Mouse (Mus musculus) heart, adult 18-20 months (tissue): ENCODE measurements around the gene Chmp6. TPM values are rescaled to one million over a fixed set of nuclear protein-coding genes. Genes with fewer than 3 reads are reported as not detected.

Source experiments
- DNase-seq, 2 experiments: peaks; one replicate each; pipeline ENCODE4 v3.0.0; 2021 to 2022; ENCODE audit warnings: mixed read lengths in 1 of 2
- total RNA-seq, 2 experiments: library from RNA; stranded (reverse); gene quantifications; 2 replicates each; pipeline ENCODE4 v1.2.3; 2021

Chmp6 gene
- total RNA-seq, 2 experiments from 2014 or later: 27.8 to 30.2 TPM

DNA sequence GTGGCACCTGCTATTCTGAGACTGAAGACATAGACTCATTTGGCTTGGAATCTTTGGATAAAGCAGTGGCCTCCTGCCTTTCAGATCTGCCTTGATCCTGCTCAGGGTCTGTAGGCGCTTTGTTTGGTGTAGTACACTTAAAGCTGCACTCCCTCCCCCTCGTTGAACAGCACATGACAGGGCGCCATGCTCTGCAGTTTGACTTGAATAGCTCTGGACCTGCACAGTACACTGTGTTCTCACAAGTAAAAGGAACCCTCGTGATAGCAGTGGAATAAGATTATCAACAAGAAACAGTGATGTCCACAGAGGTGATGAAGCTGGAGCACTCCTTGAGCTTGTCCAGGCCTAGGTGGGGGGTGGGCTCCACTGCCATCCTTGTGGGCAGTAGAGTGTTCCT lies 46.5 kb downstream of the Chmp6 start:
- DNase-seq: peak; percentile 29 to 46

GRCm38 (mm10) chr11:119960671-119961070 lies 47.4 kb downstream of the Chmp6 start:
- no peak for DNase-seq

DNA sequence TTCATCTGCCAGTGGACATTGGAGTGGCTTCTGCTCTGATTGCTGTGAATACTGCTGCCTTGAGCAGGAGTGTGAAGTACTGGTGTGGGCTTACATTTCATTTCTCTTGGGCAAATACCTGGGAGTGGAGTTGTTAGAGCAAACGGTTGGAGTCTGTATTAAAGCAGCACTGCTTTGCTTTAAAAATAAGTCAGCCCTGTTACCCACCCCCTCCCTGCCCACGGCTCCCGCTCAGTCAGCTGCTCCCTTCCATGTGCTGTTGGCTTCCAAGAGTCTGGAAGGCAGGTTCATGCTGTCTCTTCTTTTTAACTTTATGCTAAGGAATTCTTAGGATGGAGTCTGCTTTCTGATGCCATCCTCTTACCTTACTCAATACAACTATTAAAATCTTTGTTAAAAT lies 48.3 kb downstream of the Chmp6 start:
- DNase-seq: no peak

DNA sequence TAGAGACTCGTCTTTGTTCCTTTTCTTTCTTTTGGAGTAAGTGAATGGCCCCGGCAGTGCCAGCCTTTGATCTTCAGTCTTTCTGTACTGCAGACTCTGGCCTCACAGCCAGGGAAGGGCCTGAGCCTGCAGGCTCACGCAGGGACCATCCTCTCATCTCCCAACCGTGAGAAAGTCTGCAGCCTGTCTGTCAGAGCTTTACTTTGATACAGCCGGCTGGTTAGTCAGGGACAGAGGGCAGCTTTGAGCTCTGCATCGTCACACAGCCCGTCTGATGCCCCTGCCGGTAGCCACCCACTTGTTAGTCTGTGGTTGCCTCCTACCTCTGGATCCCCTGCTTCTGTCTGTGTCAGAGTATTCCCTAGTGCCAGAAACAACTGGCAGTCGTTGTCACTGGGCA lies 51.8 kb downstream of the Chmp6 start:
- DNase-seq: no peak

DNA sequence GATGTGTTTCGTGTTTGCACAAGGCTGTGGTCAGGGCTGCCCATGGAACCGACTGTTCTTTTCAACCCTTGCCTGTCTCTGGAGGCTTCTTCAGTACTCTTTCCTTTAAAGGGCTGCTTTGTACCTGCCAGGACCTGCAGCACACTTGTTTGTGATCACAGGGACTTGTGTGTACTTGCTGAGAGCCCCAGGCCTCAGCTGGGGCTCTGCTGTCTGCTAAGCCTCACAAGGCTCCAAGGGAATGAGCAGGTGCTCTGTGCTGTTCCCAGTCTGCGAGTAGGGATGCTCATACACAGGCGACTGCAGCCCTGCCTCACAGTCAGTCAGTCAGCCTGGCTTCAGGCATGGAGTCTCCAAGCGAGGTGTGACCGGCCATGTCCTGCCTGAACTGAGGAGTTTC lies 53.1 kb downstream of the Chmp6 start:
- no peak for DNase-seq

DNA sequence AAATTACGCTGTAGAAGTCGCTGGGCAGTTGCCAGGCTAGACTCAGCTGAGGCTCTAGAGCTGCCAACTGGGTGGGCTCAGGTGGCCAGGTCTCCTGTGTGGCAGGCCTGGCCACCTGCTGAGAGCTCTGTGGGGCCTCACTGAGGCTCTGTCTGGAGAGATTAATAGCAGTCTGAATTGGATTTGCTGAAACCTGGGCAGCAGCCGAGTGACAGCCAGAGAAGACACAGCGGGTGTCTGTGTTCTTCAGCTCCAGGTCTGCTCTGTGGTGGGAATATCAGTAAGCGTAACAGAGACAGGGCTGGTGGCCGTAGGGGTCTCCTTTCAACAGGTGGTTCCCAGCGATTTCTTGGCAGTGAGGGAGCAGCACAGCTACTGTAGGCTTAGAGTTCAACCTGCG lies 54.2 kb downstream of the Chmp6 start:
- DNase-seq: no peak

- no peak for DNase-seq
These were observed 54.7 kb downstream of the Chmp6 start for GRCm38 (mm10) chr11:119967892-119968291.

Other genes starting within 250 kb of the Chmp6 start
- 10 to 100 TPM in 1 of 2 experiments, 1 to 10 TPM in 1; 6.5 to 10.7 TPM for gene Baiap2, start 29.3 kb downstream of the Chmp6 start, total RNA-seq
- gene Aatk, start 133.7 kb downstream of the Chmp6 start, total RNA-seq: 1 to 10 TPM; 3.8 to 4.3 TPM
- 10 to 100 TPM in 1 of 2 experiments, 1 to 10 TPM in 1; 6.5 to 10.5 TPM for gene Cep131, start 173.4 kb downstream of the Chmp6 start, total RNA-seq
- gene Tepsin, start 185.3 kb downstream of the Chmp6 start, total RNA-seq: 1 to 10 TPM; 5.9 to 8.2 TPM
- 10 to 100 TPM; 85.2 to 94.9 TPM for gene Ndufaf8, start 185.5 kb downstream of the Chmp6 start, total RNA-seq
- gene Slc38a10, start 237.9 kb downstream of the Chmp6 start, total RNA-seq: 10 to 100 TPM; 89.2 to 93.9 TPM